Mouse (Mus musculus): ENCODE measurements around the gene Mblac1.

Mblac1 gene

DNA sequence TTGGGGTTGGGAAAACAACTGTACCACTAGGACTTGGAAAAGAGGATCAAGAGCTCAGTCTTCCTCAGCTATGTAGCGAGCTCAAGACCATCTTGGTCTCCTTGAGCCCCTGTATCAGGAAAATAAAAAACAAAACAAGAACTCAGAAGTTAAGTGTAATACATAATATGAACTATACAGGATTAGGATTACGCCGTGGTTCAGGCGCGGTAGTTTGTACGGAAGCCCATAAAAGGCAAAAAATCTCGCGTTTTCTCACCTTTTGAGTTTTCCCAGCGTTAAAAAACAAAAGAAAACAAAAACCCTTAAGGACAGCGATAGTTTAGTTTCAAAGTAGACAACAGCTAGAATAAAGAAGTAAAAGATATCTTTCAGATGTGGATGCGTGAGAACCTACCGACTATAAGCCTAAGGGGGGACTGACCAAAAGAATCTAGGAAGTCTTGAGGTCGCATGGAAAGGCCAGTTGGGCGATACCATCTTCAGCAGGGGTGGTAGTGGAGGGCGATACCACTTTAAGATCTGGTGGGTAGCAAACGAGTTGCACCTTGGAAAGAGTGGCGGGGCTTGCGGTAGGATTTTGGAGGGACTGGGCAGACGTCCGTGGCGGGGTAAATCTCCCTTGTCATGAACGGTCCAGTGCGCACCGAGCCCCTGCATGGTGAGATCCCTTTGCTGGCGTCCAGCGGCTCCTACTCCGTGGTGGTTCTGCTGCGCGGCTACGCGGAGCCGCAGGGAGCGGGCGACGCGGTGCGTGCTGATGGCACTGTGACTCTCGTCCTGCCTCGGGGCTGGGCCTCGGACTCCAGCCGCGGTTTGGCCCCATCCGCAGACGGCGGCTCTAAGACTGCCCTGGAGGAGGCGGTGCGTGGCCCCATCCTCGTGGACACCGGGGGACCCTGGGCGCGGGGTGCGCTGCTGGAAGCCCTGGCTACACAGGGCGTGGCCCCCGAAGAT is at the start of gene Mblac1:
Mblac1 (plus strand) TSS at position 544 of the 957 bp plus-strand sequence.
- TF ChIP-seq POU5F1 (IDR thresholded peaks at IDR 0.05; ENCODE audit: borderline replicate concordance, low read length) (no peak), CTCF (conservative IDR thresholded peaks at IDR 0.05; ENCODE audit: low read length) (no peak), NANOG (IDR thresholded peaks at IDR 0.05; ENCODE audit: borderline replicate concordance, low read length) (no peak)
- H3K27me3 ChIP-seq (ENCODE audit: insufficient read depth, low read length) = peaks cover 9% of the 10 kb centered on the region; the same call in 1 of the 2 replicates
- peak within 1 kb of the TSS; percentile 91 for H3K4me3 ChIP-seq (replicated peaks; ENCODE audit: low read length)
- H3K36me3 ChIP-seq (ENCODE audit: insufficient read depth, low read length) = peaks cover 40% of the 10 kb centered on the region
- H3K4me1 ChIP-seq (replicated peaks; ENCODE audit: low read depth, low read length) = peaks cover 25% of the 10 kb centered on the region
- no peaks in the 10 kb centered on the region for H3K9me3 ChIP-seq (ENCODE audit: low read length)

DNA sequence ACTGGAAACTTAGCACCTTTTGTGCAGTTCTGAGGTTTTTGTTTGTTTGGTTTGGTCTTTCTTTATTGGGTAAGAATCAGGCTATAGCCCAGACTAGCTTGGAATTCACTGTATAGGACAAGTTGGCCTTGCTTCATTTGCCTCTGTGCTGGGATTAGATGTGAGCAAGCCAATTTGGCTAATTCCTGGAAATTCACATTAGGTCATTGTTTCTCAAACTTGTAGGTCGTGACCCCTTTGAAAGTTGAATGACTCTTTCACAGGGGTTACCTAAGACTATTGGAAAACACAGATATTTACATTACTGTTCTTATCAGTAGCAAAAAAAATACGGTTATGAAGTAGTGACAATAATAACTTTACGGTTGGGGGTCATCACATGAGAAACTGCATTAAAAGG is 39.7 kb upstream of the Mblac1 start:
- no peaks in the 10 kb centered on the region for H3K9me3 ChIP-seq (ENCODE audit: low read length)
- H3K4me1 ChIP-seq (replicated peaks; ENCODE audit: low read depth, low read length) = peaks cover 19% of the 10 kb centered on the region
- no peak for TF ChIP-seq POU5F1 (IDR thresholded peaks at IDR 0.05; ENCODE audit: borderline replicate concordance, low read length)
- no peak for TF ChIP-seq CTCF (conservative IDR thresholded peaks at IDR 0.05; ENCODE audit: low read length)
- TF ChIP-seq NANOG (IDR thresholded peaks at IDR 0.05; ENCODE audit: borderline replicate concordance, low read length) = no peak
- H3K27me3 ChIP-seq (ENCODE audit: insufficient read depth, low read length) = no peaks in the 10 kb centered on the region
- H3K36me3 ChIP-seq (ENCODE audit: insufficient read depth, low read length) = peaks cover 28% of the 10 kb centered on the region
- peak overlapping the region; percentile 89 for H3K4me3 ChIP-seq (replicated peaks; ENCODE audit: low read length)

DNA sequence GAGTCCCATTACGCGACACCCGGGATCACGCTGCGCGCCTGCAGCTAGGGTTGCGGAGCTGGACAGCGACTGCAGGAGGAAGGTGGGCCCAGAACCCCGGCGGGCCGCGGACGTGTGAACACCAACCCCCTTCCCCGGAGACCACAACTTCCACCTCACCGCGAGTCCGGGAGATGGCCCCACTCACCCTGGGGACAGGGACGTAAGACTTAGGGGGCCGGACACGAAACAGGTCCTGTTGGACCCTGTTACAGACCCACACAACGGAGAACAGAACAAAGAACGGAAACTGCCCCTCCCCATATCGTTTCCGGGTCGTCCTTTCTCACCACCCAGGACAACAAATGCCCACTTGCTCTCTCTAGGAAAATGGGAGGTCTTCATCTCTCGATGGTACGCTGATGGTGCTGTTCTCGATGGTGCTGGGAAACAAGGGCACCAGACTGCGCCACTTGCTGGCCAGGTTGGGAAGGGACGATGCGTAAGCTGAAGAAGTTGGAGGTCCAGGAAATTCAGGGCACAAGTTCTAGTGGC is 38.6 kb upstream of the Mblac1 start, which contains the start of gene Zfp113:
Zfp113 (minus strand) TSS at position 302 of the 534 bp plus-strand sequence.
- peaks cover 28% of the 10 kb centered on the region for H3K4me1 ChIP-seq (replicated peaks; ENCODE audit: low read depth, low read length)
- H3K9me3 ChIP-seq (ENCODE audit: low read length) = no peaks in the 10 kb centered on the region
- peak within 1 kb of the TSS; percentile 89 for H3K4me3 ChIP-seq (replicated peaks; ENCODE audit: low read length)
- TF ChIP-seq POU5F1 (IDR thresholded peaks at IDR 0.05; ENCODE audit: borderline replicate concordance, low read length) = no peak
- peak; percentile 63 for TF ChIP-seq CTCF (conservative IDR thresholded peaks at IDR 0.05; ENCODE audit: low read length)
- H3K36me3 ChIP-seq (ENCODE audit: insufficient read depth, low read length) = peaks cover 23% of the 10 kb centered on the region
- H3K27me3 ChIP-seq (ENCODE audit: insufficient read depth, low read length) = no peaks in the 10 kb centered on the region

- H3K27me3 ChIP-seq (ENCODE audit: insufficient read depth, low read length) = no peaks in the 10 kb centered on the region
Observed at GRCm38 (mm10) chr5:138160224-138160762, 33.8 kb upstream of the Mblac1 start.

DNA sequence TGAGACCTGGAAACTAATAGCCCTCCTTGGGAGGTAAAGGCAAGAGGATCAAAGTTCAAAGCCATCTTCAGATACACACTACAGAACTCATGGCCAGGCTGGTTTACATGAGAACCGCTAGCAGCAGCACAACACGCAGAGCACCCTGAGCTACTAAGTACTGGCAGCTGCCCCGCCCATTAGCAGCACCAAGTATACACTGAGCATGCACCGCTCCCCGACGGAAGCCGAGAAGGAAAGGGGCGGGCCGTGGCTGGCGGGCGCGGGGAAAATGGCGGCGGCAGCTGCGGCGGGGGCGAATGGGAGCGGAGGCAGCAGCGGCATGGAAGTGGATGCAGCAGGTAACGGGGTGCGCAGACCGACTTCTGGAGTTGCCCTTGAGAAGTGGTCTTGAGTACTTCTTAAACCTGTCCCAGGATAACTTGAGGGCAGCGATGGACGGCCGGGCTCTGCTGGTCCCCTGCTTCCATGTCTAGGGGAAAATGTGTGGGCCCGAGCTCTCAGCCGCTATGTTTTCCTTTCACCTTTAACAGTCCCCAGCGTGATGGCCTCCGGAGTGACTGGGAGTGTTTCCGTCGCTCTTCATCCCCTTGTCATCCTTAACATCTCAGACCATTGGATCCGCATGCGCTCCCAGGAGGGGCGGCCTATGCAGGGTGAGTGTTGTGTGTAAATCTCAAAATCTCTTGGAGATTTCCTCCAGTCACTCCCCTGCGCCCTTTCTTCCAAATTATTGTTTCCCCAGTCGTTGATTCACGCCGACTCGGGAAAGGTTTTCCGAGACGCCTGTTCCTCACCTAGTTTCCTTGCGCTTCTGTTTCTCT is 33.1 kb upstream of the Mblac1 start, which contains the start of gene Cops6:
Cops6 (plus strand) TSS at position 230 of the 824 bp plus-strand sequence.
- Histone ChIP-seq H3K36me3 (ENCODE audit: insufficient read depth, low read length) (peaks cover 43% of the 10 kb centered on the region), H3K27me3 (ENCODE audit: insufficient read depth, low read length) (no peaks in the 10 kb centered on the region), H3K4me1 (replicated peaks; ENCODE audit: low read depth, low read length) (peaks cover 59% of the 10 kb centered on the region), H3K9me3 (ENCODE audit: low read length) (no peaks in the 10 kb centered on the region), H3K4me3 (replicated peaks; ENCODE audit: low read length) (peak within 1 kb of the TSS; percentile 90)
- TF ChIP-seq POU5F1 (IDR thresholded peaks at IDR 0.05; ENCODE audit: borderline replicate concordance, low read length) (no peak), NANOG (IDR thresholded peaks at IDR 0.05; ENCODE audit: borderline replicate concordance, low read length) (no peak), CTCF (conservative IDR thresholded peaks at IDR 0.05; ENCODE audit: low read length) (no peak)

More at GRCm38 (mm10) chr5:138160224-138160762, 33.8 kb upstream of the Mblac1 start:
- TF ChIP-seq CTCF (conservative IDR thresholded peaks at IDR 0.05; ENCODE audit: low read length) (no peak), POU5F1 (IDR thresholded peaks at IDR 0.05; ENCODE audit: borderline replicate concordance, low read length) (no peak), NANOG (IDR thresholded peaks at IDR 0.05; ENCODE audit: borderline replicate concordance, low read length) (no peak)
- H3K36me3 ChIP-seq (ENCODE audit: insufficient read depth, low read length) = peaks cover 36% of the 10 kb centered on the region
- peak overlapping the region; percentile 90 for H3K4me3 ChIP-seq (replicated peaks; ENCODE audit: low read length)
- H3K4me1 ChIP-seq (replicated peaks; ENCODE audit: low read depth, low read length) = peaks cover 52% of the 10 kb centered on the region
- H3K9me3 ChIP-seq (ENCODE audit: low read length) = no peaks in the 10 kb centered on the region

DNA sequence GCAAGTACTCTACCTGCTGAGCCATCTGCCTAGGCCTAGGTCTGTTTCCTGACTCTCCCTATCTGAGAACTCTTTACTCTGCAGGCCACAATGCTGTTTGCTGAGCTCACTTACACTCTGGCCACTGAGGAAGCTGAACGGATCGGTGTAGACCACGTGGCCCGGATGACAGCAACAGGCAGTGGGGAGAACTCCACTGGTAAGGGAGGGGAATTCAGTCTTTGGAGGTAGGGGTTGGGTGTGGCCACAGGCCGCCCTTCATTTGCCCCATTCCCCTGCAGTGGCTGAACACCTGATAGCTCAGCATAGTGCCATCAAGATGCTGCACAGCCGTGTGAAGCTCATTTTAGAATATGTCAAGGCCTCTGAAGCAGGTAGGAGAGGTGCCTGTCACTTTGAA is 31.1 kb upstream of the Mblac1 start:
- Histone ChIP-seq H3K4me3 (replicated peaks; ENCODE audit: low read length) (peak overlapping the region; percentile 90), H3K4me1 (replicated peaks; ENCODE audit: low read depth, low read length) (peaks cover 79% of the 10 kb centered on the region), H3K27me3 (ENCODE audit: insufficient read depth, low read length) (no peaks in the 10 kb centered on the region), H3K36me3 (ENCODE audit: insufficient read depth, low read length) (peaks cover 63% of the 10 kb centered on the region), H3K9me3 (ENCODE audit: low read length) (no peaks in the 10 kb centered on the region)
- no peak for TF ChIP-seq CTCF (conservative IDR thresholded peaks at IDR 0.05; ENCODE audit: low read length)
- no peak for TF ChIP-seq POU5F1 (IDR thresholded peaks at IDR 0.05; ENCODE audit: borderline replicate concordance, low read length)
- no peak for TF ChIP-seq NANOG (IDR thresholded peaks at IDR 0.05; ENCODE audit: borderline replicate concordance, low read length)

GRCm38 (mm10) chr5:138163610-138164009 is 30.5 kb upstream of the Mblac1 start:
- H3K9me3 ChIP-seq (ENCODE audit: low read length) = no peaks in the 10 kb centered on the region
- peak overlapping the region; percentile 15; the same call in 1 of the 2 replicates for H3K4me3 ChIP-seq (replicated peaks; ENCODE audit: low read length)
- TF ChIP-seq CTCF (conservative IDR thresholded peaks at IDR 0.05; ENCODE audit: low read length) (no peak), NANOG (IDR thresholded peaks at IDR 0.05; ENCODE audit: borderline replicate concordance, low read length) (no peak), POU5F1 (IDR thresholded peaks at IDR 0.05; ENCODE audit: borderline replicate concordance, low read length) (no peak)
- peaks cover 85% of the 10 kb centered on the region for H3K4me1 ChIP-seq (replicated peaks; ENCODE audit: low read depth, low read length)
- no peaks in the 10 kb centered on the region for H3K27me3 ChIP-seq (ENCODE audit: insufficient read depth, low read length)
- H3K36me3 ChIP-seq (ENCODE audit: insufficient read depth, low read length) = peaks cover 69% of the 10 kb centered on the region
